Comparison of ENCODE assay signal across 11 mouse cellular contexts in the genomic region with DNA sequence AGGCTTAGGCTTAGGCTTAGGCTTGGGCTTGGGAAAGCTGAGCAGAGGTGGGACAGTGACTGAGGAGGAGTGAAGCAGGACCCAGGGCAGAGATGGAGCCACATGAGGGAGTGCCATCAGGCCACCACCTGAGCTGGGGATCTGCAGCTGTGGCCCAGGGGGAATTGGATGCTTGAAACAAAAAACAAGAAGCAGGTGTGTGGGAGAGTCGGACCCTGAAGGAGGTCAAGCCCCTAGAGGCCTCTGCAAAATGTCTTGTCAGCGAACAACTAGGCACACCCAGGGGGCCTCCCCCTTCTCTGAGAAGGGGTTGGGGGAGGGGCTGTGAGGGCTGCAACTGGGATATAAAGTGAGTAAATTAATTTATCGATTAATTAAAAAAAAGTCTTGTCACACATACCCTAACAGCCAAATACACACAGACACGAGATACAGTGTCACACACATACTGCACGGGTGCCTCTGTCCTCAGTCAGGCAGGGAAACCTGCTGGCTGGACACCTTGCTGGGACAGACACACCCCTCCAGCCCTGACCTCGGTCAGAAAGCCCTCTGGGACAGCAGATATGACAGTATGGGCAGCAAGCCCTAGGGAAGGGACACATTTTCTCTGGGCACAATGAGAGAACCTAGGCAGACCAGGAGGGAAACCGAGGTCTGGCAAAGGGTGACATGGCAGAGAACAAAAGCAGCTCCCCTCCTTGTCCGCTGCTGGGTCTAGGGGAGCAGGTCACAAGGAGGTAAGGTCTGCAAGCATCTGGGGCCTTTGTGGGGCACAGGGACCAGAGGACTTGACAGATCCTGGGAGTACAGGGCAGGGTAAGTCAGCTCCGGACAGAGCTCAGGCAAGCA. TPM values are rescaled to one million over a fixed set of nuclear protein-coding genes. Genes with fewer than 3 reads are reported as not detected.
DNase-seq lines count a peak whose midpoint lies in the region; ATAC-seq and TF ChIP-seq lines count a peak whose summit lies in the region.
"Had no signal": no experiment of that assay in that cellular context is flagged by ENCODE, and none has a peak within 500 bp of the region (broad histone marks: within the 10 kb centered on the region; RNA-seq: fewer than 3 reads in every experiment).

No protein-coding gene starts in this region.

- no peak for ATAC-seq in heart, embryonic 13.5 days (ENCODE audit: extremely low read depth, insufficient number of reproducible peaks, low FRiP score, low TSS enrichment)
- ATAC-seq in limb, embryonic 13.5 days (ENCODE audit: low FRiP score, low read depth): peak; percentile 1; the same call in 1 of the 2 replicates
- no peak for ATAC-seq in monocyte, adult 5-6 weeks (replicated peaks; ENCODE audit: insufficient number of reproducible peaks, low FRiP score, low TSS enrichment, poor library complexity, severe bottlenecking)
- ATAC-seq in megakaryocyte-erythroid progenitor cell, adult 5-6 weeks (replicated peaks; ENCODE audit: low FRiP score, low TSS enrichment, poor library complexity, severe bottlenecking): no peak

- H3K4me1 ChIP-seq in heart, embryonic 13.5 days: peaks cover 40% of the 10 kb centered on the region
- H3K4me1 ChIP-seq in limb, embryonic 13.5 days: peaks cover 31% of the 10 kb centered on the region
- H3K4me1 ChIP-seq in cerebellum, adult 2 months (ENCODE audit: control insufficient read depth, insufficient read depth, low read length): no peaks in the 10 kb centered on the region

- peak overlapping the region; percentile 83; the same call in 1 of the 2 replicates for H3K27ac ChIP-seq in heart, embryonic 13.5 days (replicated peaks)
- H3K27ac ChIP-seq in limb, embryonic 13.5 days: peak overlapping the region; percentile 94; the same call in 1 of the 2 replicates
- H3K27ac ChIP-seq in cerebellum, adult 2 months (ENCODE audit: insufficient read depth, low read length): no peak overlapping the region

- 51% methylated on average over 9 of the region's 9 CpGs for WGBS in heart, embryonic 13.5 days
- 45% methylated on average over 9 of the region's 9 CpGs for WGBS in limb, embryonic 13.5 days
- 59% methylated on average over 9 of the region's 9 CpGs for WGBS in cerebellum, adult 2 months

- H3K9ac ChIP-seq in heart, embryonic 13.5 days: peak overlapping the region; percentile 90
- peak overlapping the region; percentile 93 for H3K9ac ChIP-seq in limb, embryonic 13.5 days

- peak overlapping the region; percentile 68; the same call in 1 of the 2 replicates for H3K4me3 ChIP-seq in heart, embryonic 13.5 days
- peak overlapping the region; percentile 81; the same call in 1 of the 2 replicates for H3K4me3 ChIP-seq in limb, embryonic 13.5 days
- no peak overlapping the region for H3K4me3 ChIP-seq in cerebellum, adult 2 months (replicated peaks; ENCODE audit: insufficient read depth, low read depth, low read length)

- intact Hi-C loops in heart, postnatal 14 days (cut with DNase I): loop anchor here (2.0 kb wide), 1 partner anchor 15 kb away; no protein-coding TSS in a partner anchor

- no peaks in the 10 kb centered on the region for H3K9me3 ChIP-seq in heart, embryonic 13.5 days
- H3K9me3 ChIP-seq in limb, embryonic 13.5 days: no peaks in the 10 kb centered on the region

- no peaks in the 10 kb centered on the region for H3K27me3 ChIP-seq in heart, embryonic 13.5 days (replicated peaks)
- no peaks in the 10 kb centered on the region for H3K27me3 ChIP-seq in limb, embryonic 13.5 days
- H3K27me3 ChIP-seq in cerebellum, adult 2 months (ENCODE audit: control insufficient read depth, insufficient read depth, low read length): no peaks in the 10 kb centered on the region

- no peak for DNase-seq in heart, postnatal 14 days
- peak; percentile 1 for DNase-seq in urinary bladder, postnatal 14 days (ENCODE audit: low spot score)
- DNase-seq in urinary bladder, adult 2 months (ENCODE audit: low spot score): no peak
- DNase-seq in cerebellum, adult 2 months: no peak

- no peak for TF ChIP-seq POLR2A in cerebellum, adult 2 months (IDR thresholded peaks at IDR 0.05; ENCODE audit: borderline replicate concordance, insufficient read depth, low read length)

- no peak for TF ChIP-seq CTCF in cerebellum, adult 2 months (IDR thresholded peaks at IDR 0.05; ENCODE audit: borderline replicate concordance, insufficient read depth, low read depth, low read length)

- H3K4me2 ChIP-seq in heart, embryonic 13.5 days: peak overlapping the region; percentile 83
- peak overlapping the region; percentile 81 for H3K4me2 ChIP-seq in limb, embryonic 13.5 days (replicated peaks)

- no peaks in the 10 kb centered on the region for H3K36me3 ChIP-seq in heart, embryonic 13.5 days
- no peaks in the 10 kb centered on the region for H3K36me3 ChIP-seq in limb, embryonic 13.5 days

RNA-seq across cellular contexts. Expression of a gene that starts 0.9 kb away (rescaled TPM):
- 8.1 and 8.4 TPM in 2 replicates for polyA plus RNA-seq in heart, embryonic 13.5 days (2015; fragmentation: Nextera tagmentation; extraction: Ambion mirVana)
- 10 to 100 TPM; 42.9 to 48.2 TPM for total RNA-seq in heart, postnatal 14 days (2021)
- 33.1 and 34.8 TPM in 2 replicates for polyA plus RNA-seq in urinary bladder, adult 2 months (2012; rRNA removed)
- polyA plus RNA-seq in limb, embryonic 13.5 days (2015; fragmentation: Nextera tagmentation; extraction: Ambion mirVana): 22.0 and 22.9 TPM in 2 replicates
- total RNA-seq in monocyte, adult 5-6 weeks (2017): not detected in 3 replicates
- 0.44 and 3.9 TPM in 2 replicates for total RNA-seq in megakaryocyte-erythroid progenitor cell, adult 5-6 weeks (2014; fragmentation: Nextera tagmentation)
- total RNA-seq in megakaryocyte-erythroid progenitor cell, adult 5-6 weeks (2017): 1.3 TPM in 1 of 2 replicates, not detected in the other
- 7.8 and 8.0 TPM in 2 replicates for polyA plus RNA-seq in cerebellum, adult 2 months (2012; rRNA removed)

RNA-seq across cellular contexts. Expression of a gene that starts 7.1 kb away (rescaled TPM):
- not detected in 2 replicates for polyA plus RNA-seq in heart, embryonic 13.5 days (2015; fragmentation: Nextera tagmentation; extraction: Ambion mirVana)
- total RNA-seq in heart, postnatal 14 days (2021): not detected
- not detected in 2 replicates for polyA plus RNA-seq in urinary bladder, adult 2 months (2012; rRNA removed)
- not detected in 2 replicates for polyA plus RNA-seq in limb, embryonic 13.5 days (2015; fragmentation: Nextera tagmentation; extraction: Ambion mirVana)
- total RNA-seq in monocyte, adult 5-6 weeks (2017): not detected in 3 replicates
- total RNA-seq in megakaryocyte-erythroid progenitor cell, adult 5-6 weeks (2014; fragmentation: Nextera tagmentation): not detected in 2 replicates
- not detected in 2 replicates for total RNA-seq in megakaryocyte-erythroid progenitor cell, adult 5-6 weeks (2017)
- polyA plus RNA-seq in cerebellum, adult 2 months (2012; rRNA removed): not detected in 2 replicates
- total RNA-seq: adrenal gland, postnatal 25 days; left cerebral cortex, adult 8-10 months had no signal
- polyA plus RNA-seq: heart, embryonic 16.5 days had no signal

RNA-seq across cellular contexts. Expression of a gene that starts 33.7 kb away (rescaled TPM):
- 69.0 and 71.4 TPM in 2 replicates for polyA plus RNA-seq in heart, embryonic 13.5 days (2015; fragmentation: Nextera tagmentation; extraction: Ambion mirVana)
- 10 to 100 TPM; 11.1 to 12.2 TPM for total RNA-seq in heart, postnatal 14 days (2021)
- 51.9 and 54.5 TPM in 2 replicates for polyA plus RNA-seq in urinary bladder, adult 2 months (2012; rRNA removed)
- polyA plus RNA-seq in limb, embryonic 13.5 days (2015; fragmentation: Nextera tagmentation; extraction: Ambion mirVana): 55.2 and 56.0 TPM in 2 replicates
- 4.0 to 11.8 TPM (median 5.2 TPM) in 3 replicates for total RNA-seq in monocyte, adult 5-6 weeks (2017)
- 92.8 and 94.2 TPM in 2 replicates for total RNA-seq in megakaryocyte-erythroid progenitor cell, adult 5-6 weeks (2014; fragmentation: Nextera tagmentation)
- total RNA-seq in megakaryocyte-erythroid progenitor cell, adult 5-6 weeks (2017): 29.0 and 55.6 TPM in 2 replicates
- 137 and 143 TPM in 2 replicates for polyA plus RNA-seq in cerebellum, adult 2 months (2012; rRNA removed)

RNA-seq across cellular contexts. Expression of a gene that starts 39.6 kb away (rescaled TPM):
- 0.31 and 0.33 TPM in 2 replicates for polyA plus RNA-seq in heart, embryonic 13.5 days (2015; fragmentation: Nextera tagmentation; extraction: Ambion mirVana)
- total RNA-seq in heart, postnatal 14 days (2021): 1 to 10 TPM; 1.3 to 1.5 TPM
- polyA plus RNA-seq in urinary bladder, adult 2 months (2012; rRNA removed): 7.6 and 8.7 TPM in 2 replicates
- polyA plus RNA-seq in limb, embryonic 13.5 days (2015; fragmentation: Nextera tagmentation; extraction: Ambion mirVana): 0.17 and 0.19 TPM in 2 replicates
- total RNA-seq in monocyte, adult 5-6 weeks (2017): 0.68 to 0.75 TPM in 2 of 3 replicates, not detected in the other
- total RNA-seq in megakaryocyte-erythroid progenitor cell, adult 5-6 weeks (2014; fragmentation: Nextera tagmentation): 0.22 and 0.48 TPM in 2 replicates
- total RNA-seq in megakaryocyte-erythroid progenitor cell, adult 5-6 weeks (2017): not detected in 2 replicates
- polyA plus RNA-seq in cerebellum, adult 2 months (2012; rRNA removed): 0.07 and 0.17 TPM in 2 replicates

RNA-seq across cellular contexts. Expression of a gene that starts 53.7 kb away (rescaled TPM):
- polyA plus RNA-seq in heart, embryonic 13.5 days (2015; fragmentation: Nextera tagmentation; extraction: Ambion mirVana): 6.8 and 7.0 TPM in 2 replicates
- 10 to 100 TPM; 60.6 to 61.0 TPM for total RNA-seq in heart, postnatal 14 days (2021)
- polyA plus RNA-seq in urinary bladder, adult 2 months (2012; rRNA removed): 60.4 and 94.3 TPM in 2 replicates
- polyA plus RNA-seq in limb, embryonic 13.5 days (2015; fragmentation: Nextera tagmentation; extraction: Ambion mirVana): 11.2 and 11.6 TPM in 2 replicates
- 12.5 to 17.0 TPM (median 14.0 TPM) in 3 replicates for total RNA-seq in monocyte, adult 5-6 weeks (2017)
- 8.0 and 8.8 TPM in 2 replicates for total RNA-seq in megakaryocyte-erythroid progenitor cell, adult 5-6 weeks (2014; fragmentation: Nextera tagmentation)
- total RNA-seq in megakaryocyte-erythroid progenitor cell, adult 5-6 weeks (2017): 6.8 and 10.8 TPM in 2 replicates
- 66.2 and 72.5 TPM in 2 replicates for polyA plus RNA-seq in cerebellum, adult 2 months (2012; rRNA removed)
